Mouse (Mus musculus) testis, postnatal 14 days (tissue): ENCODE measurements around the gene Lamp3.
"Not testable (repeated sequence)": the region's sequence is repeated elsewhere in the genome, so short reads cannot be mapped to it uniquely, and the experiment has no call there.

ENCODE experiments used
- DNase-seq: peaks from one replicate; pipeline ENCODE4 v3.0.0; 2021; ENCODE audit warnings: low spot score

Gene Lamp3

GRCm38 (mm10) chr16:19706216-19706615, at the start of gene Lamp3:
Lamp3 (minus strand) TSS chr16:19706375.
- no peak for DNase-seq

GRCm38 (mm10) chr16:19732896-19733295, 26.7 kb upstream of the Lamp3 start:
- DNase-seq: no peak

GRCm38 (mm10) chr16:19724139-19724538, 18.0 kb upstream of the Lamp3 start:
- DNase-seq: not testable (repeated sequence)

GRCm38 (mm10) chr16:19720959-19721358, 14.8 kb upstream of the Lamp3 start:
- DNase-seq: no peak

- DNase-seq: no peak
These were observed 1.2 kb upstream of the Lamp3 start for GRCm38 (mm10) chr16:19707381-19707780.

GRCm38 (mm10) chr16:19699207-19699606, 7.0 kb downstream of the Lamp3 start:
- DNase-seq: no peak

- DNase-seq: no peak
These were observed 35.3 kb downstream of the Lamp3 start for GRCm38 (mm10) chr16:19670768-19671357.

- DNase-seq: no peak
These were observed 39.9 kb downstream of the Lamp3 start for GRCm38 (mm10) chr16:19666312-19666711.

- DNase-seq: no peak
These were observed 76.4 kb downstream of the Lamp3 start, which contains the start of gene Olfr171 for GRCm38 (mm10) chr16:19629816-19630215. Olfr171 (minus strand) TSS chr16:19629916.

GRCm38 (mm10) chr16:19611782-19612181, 94.4 kb downstream of the Lamp3 start, which contains the start of gene Olfr170:
Olfr170 (minus strand) TSS chr16:19611882.
- not testable (repeated sequence) for DNase-seq
